Mouse (Mus musculus): ENCODE results near the gene Gm21773. TPM values are rescaled to one million over a fixed set of nuclear protein-coding genes. Genes with fewer than 3 reads are reported as not detected.
"Not testable (repeated sequence)": the region's sequence is repeated elsewhere in the genome, so short reads cannot be mapped to it uniquely, and the experiment has no call there.

The Gm21773 gene
- total RNA-seq (2021) = not detected
- long read RNA-seq, experiment 1 = 0 reads
- long read RNA-seq, experiment 2 = 0 reads

DNA sequence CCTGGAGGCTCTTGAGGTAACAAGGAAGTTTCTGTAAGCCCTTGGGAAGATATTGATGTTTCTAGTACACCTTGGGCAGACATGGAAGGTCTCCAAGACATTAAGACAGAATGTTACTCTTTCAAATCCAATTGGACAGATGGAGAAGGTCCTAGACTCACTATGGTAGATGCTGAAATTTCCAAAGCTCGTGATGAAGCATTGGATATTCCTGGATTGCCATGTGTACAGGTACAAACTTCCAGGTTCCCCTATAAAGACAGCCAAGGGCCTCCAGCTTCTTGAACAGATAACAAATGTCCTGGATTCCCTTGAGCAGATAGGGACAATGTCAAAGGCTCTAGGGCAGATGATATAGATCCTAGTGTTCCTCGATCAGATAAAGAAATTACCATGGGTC lies at the start of gene Gm21773:
TSS of gene Gm21773 (minus strand) at position 101 of the 400 bp plus-strand sequence.
- not testable (repeated sequence) for DNase-seq

Data from gastrocnemius, postnatal 10 days (tissue).